Mouse (Mus musculus) ES-Bruce4 (cell line): Measurements from ENCODE around the gene Sec14l2. TPM values are rescaled to one million over a fixed set of nuclear protein-coding genes. Genes with fewer than 3 reads are reported as not detected.

Experiments
- H3K27ac ChIP-seq: 2 replicates; pipeline ENCODE4 v1.5.1; 2012; ENCODE audit warnings: low read length, inconsistent platforms; ENCODE audit not compliant: insufficient read depth
- H3K27me3 ChIP-seq: 2 replicates; pipeline ENCODE4 v1.6.1; 2012; ENCODE audit warnings: mild to moderate bottlenecking, low read length, inconsistent platforms; ENCODE audit not compliant: control insufficient read depth, poor library complexity, insufficient read depth, severe bottlenecking
- H3K36me3 ChIP-seq: 2 replicates; pipeline ENCODE4 v1.6.1; 2012; ENCODE audit warnings: inconsistent platforms, mild to moderate bottlenecking, low read length, moderate library complexity; ENCODE audit not compliant: control insufficient read depth, poor library complexity, insufficient read depth, severe bottlenecking
- H3K4me1 ChIP-seq: one replicate; pipeline ENCODE4 v1.8.1; 2011; ENCODE audit warnings: low read length; ENCODE audit not compliant: control insufficient read depth, insufficient read depth
- H3K4me3 ChIP-seq: 2 replicates; pipeline ENCODE4 v1.5.1; 2011; ENCODE audit warnings: low read depth, mild to moderate bottlenecking, low read length
- H3K9ac ChIP-seq: 2 replicates; pipeline ENCODE4 v1.6.1; 2012; ENCODE audit warnings: low read depth, mild to moderate bottlenecking, inconsistent platforms; ENCODE audit not compliant: poor library complexity, severe bottlenecking
- H3K9me3 ChIP-seq: replicated peaks from 2 replicates; pipeline ENCODE4 v1.6.1; 2012; ENCODE audit warnings: mild to moderate bottlenecking, low read length, inconsistent platforms; ENCODE audit not compliant: control insufficient read depth, poor library complexity, insufficient read depth, severe bottlenecking
- CTCF ChIP-seq: IDR thresholded peaks from one replicate; pipeline ENCODE4 v1.8.1; 2011; ENCODE audit warnings: low read depth, low read length
- EP300 ChIP-seq: IDR thresholded peaks from 2 replicates; pipeline ENCODE4 v1.6.1; 2011; ENCODE audit warnings: low read depth, low read length; ENCODE audit not compliant: insufficient read depth
- POLR2A ChIP-seq: IDR thresholded peaks from one replicate; pipeline ENCODE4 v1.8.1; 2011; ENCODE audit warnings: low read length; ENCODE audit not compliant: insufficient read depth
- polyA plus RNA-seq: library from polyadenylated mRNA; stranded (reverse); fragments of >200 nt; gene quantifications from 2 replicates; pipeline ENCODE4 v1.2.4, GENCODE M21; 2011; ENCODE audit warnings: low read depth; ENCODE audit not compliant: missing spikeins, insufficient read depth, insufficient read length

The Sec14l2 gene
- 4.2 and 5.4 TPM in 2 replicates for polyA plus RNA-seq

DNA sequence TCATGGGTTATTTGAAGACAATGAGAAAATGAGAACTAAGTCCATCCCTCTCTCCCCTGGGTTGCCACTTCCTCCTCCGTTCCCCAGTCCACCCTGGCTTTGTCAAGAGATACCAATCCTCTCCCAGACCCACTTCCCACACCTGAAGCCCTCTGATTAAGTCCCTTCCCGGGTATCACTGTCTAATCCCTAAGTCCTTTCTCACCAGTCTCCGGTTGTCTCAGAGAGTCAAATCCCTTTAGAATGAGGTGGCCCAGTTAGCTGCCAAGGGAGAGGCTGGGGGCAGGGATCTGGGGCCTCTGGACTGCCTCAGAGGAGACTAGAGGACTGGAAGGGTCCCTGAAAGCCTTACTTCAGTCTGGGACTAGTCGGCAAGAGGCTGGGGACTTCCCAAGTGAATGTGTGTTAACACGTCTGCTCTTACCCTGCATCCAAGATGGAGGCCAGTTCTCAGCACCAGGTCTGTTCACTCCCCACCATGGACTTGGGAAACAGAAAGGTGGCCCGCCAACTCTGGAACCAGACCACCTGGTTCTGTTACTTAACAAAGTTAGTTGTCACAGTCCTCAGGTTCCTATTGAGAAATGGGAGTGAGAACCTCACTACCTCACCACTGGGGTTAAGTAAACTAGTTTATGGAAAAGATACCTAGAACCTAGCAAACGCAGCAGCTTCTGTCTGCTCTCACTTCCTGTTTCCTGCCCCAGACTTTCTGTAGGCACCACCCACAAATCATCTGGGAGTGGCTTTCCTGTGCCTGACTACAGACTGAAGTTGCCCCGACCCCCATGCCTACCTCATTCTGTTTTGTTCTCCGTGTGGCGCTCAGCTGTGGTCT lies at the start of gene Sec14l2:
Gene Sec14l2 (minus strand): TSS at position 674 of the 838 bp plus-strand sequence.
- Histone ChIP-seq H3K4me3 (peak within 1 kb of the TSS; percentile 34), H3K36me3 (no peaks in the 10 kb centered on the region)

DNA sequence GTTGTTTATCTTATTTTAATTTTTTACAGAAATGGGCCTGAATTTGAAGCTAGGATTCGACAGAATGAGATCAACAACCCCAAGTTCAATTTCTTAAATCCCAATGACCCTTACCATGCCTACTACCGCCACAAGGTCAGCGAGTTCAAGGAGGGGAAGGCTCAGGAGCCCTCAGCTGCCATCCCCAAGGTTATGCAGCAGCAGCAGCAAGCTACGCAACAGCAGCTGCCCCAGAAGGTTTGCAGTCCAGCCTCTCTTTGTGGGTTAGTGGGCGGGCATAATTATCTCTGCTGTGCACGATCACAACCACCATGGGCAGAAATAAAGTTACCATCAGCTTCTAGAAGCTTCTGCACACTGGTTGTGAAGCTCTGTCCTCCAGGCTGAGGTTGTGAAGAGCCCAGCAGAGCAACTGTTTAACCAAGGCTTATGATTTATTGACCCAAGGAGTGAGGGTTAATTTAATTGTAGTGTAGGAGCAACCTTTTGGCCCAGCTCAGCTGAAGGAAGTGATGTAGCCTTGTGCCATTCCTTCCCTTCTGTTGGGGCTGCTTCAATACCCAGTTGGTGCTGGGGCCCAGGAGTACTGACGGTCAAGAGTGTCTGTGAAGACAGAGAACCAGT lies 43.4 kb upstream of the Sec14l2 start:
- no peaks in the 10 kb centered on the region for H3K9me3 ChIP-seq
- peaks cover 95% of the 10 kb centered on the region for H3K36me3 ChIP-seq
- no peak overlapping the region for H3K4me3 ChIP-seq
- H3K4me1 ChIP-seq: no peaks in the 10 kb centered on the region
- no peak overlapping the region for H3K9ac ChIP-seq
- no peak overlapping the region for H3K27ac ChIP-seq
- H3K27me3 ChIP-seq: no peaks in the 10 kb centered on the region
- no peak for TF ChIP-seq EP300
- no peak for TF ChIP-seq POLR2A
- no peak for TF ChIP-seq CTCF

More for the DNA sequence above, at the start of gene Sec14l2:
- Histone ChIP-seq H3K27ac (peak within 1 kb of the TSS; percentile 49; the same call in 1 of the 2 replicates), H3K9me3 (no peaks in the 10 kb centered on the region), H3K9ac (peak within 1 kb of the TSS; percentile 65), H3K27me3 (no peaks in the 10 kb centered on the region), H3K4me1 (no peaks in the 10 kb centered on the region)
- TF ChIP-seq POLR2A: peak; percentile 72
- TF ChIP-seq CTCF: no peak
- TF ChIP-seq EP300: no peak

DNA sequence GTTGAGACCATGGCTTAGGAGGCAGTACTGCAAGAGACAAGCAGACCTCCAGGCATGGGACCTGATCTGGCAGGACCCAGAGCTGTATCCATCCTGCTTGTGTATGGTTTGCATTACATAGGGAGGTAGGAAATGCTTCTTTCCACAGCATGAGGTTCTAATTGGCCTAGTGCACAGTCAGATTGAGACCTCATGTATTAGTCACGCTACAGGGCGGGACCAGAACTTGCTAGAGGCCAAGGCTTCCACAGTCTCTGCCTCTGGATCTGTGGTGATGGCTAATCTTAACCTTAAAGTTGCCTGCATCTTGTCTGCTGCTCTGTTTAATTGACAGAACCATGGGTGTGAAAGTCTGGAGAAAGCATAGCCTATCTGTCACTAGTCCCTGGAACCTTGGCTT lies 41.5 kb upstream of the Sec14l2 start:
- Histone ChIP-seq H3K4me3 (no peak overlapping the region), H3K9me3 (no peaks in the 10 kb centered on the region), H3K4me1 (no peaks in the 10 kb centered on the region), H3K9ac (no peak overlapping the region), H3K27ac (no peak overlapping the region), H3K36me3 (peaks cover 82% of the 10 kb centered on the region), H3K27me3 (no peaks in the 10 kb centered on the region)
- TF ChIP-seq CTCF (no peak), EP300 (no peak), POLR2A (no peak)

DNA sequence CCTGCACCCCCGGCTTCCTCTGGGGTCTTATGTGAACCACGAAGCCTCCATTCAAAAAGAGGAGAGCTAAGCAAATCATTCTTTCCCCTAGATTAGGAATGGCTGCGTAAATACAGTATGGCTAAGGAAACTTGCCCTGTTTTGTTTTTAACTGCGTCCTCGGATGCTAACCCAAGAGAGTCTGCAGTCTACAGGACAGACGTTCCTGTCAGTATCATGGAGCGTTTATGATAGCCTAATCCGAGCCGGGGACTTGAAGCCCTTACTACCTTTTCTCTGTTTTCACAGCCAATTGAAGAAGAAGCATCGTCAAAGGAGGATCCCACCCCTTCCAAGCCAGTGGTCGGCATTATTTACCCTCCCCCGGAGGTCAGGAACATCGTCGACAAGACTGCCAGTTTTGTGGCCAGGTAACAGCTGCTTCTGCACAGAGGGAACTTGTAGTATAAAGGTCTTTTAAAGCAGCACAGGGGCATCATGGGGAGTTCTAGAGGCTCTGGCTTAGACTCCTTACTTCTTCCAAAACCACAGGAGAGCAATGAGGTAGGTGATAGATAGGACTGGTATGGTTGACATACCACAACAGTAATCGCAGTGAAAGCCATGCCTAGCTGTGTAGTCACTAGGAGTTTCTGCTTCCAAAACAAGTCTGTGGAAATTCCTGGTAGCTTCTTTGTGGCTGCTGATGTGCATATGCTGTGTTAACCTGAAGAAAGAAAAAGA lies 37.7 kb upstream of the Sec14l2 start:
- TF ChIP-seq EP300: no peak
- no peak for TF ChIP-seq POLR2A
- TF ChIP-seq CTCF: no peak
- no peaks in the 10 kb centered on the region for H3K27me3 ChIP-seq
- peaks cover 46% of the 10 kb centered on the region for H3K36me3 ChIP-seq
- H3K4me3 ChIP-seq: peak overlapping the region; percentile 99
- H3K27ac ChIP-seq: no peak overlapping the region
- H3K4me1 ChIP-seq: no peaks in the 10 kb centered on the region
- H3K9ac ChIP-seq: peak overlapping the region; percentile 90
- no peaks in the 10 kb centered on the region for H3K9me3 ChIP-seq

DNA sequence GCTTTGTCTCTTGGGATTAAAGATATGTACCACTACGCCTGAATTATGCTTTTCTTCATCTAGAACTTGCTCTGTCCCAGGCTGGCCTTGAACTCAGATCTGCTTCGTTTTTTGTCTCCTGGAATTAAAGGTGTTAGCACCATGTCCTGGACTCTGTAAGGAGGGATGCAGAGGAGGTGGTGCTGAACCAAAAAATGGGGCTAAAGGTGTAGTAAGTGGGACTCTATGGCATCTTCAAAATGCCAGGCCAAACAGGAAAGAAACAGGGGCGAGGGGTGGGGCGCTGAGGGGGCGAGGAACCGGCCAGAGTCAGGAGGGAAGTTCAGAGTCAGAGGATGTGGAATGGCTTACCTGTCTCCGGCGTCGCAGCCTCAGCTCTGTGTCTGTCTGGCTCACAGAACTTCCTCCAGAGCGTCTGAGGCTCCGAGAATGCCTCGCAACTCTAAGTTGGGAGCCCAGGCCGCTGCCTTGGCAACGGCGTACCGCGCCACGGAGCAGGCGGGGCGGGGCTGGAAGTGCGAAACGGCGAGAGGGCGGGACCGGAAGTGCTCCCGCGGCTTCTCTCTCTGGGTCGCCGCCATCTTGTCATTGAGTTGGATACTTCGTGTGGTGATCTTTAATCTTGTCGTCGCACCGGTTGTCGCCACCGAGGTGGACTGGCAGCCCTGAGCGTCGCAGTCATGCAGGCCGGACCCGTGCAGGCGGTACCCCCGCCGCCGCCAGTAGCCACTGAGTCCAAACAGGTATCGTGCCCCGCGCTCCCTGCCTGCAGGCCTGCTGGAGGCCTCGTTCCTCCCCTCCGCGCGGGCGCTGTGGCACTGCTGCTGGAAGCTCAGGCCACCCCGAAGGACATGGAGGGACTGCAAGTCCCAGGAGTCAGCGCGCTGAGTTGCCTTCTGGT lies 36.8 kb upstream of the Sec14l2 start, which contains the start of the genes Ccdc157 and Sf3a1:
Gene Ccdc157 (minus strand): TSS at position 486 of the 901 bp plus-strand sequence.
Gene Sf3a1 (plus strand): TSS at position 543 of the 901 bp plus-strand sequence.
- Histone ChIP-seq H3K4me3 (peak within 1 kb of the TSS; percentile 99), H3K4me1 (no peaks in the 10 kb centered on the region), H3K27me3 (no peaks in the 10 kb centered on the region), H3K36me3 (peaks cover 38% of the 10 kb centered on the region), H3K27ac (no peak within 1 kb of the TSS), H3K9me3 (no peaks in the 10 kb centered on the region), H3K9ac (peak within 1 kb of the TSS; percentile 90)
- TF ChIP-seq EP300: no peak
- peak; percentile 28 for TF ChIP-seq POLR2A
- TF ChIP-seq CTCF: no peak
